Mouse (Mus musculus) cerebral cortex, adult 2 months (tissue): ENCODE results near the gene Dcdc2c.

Experiments used
- whole genome bisulfite sequencing: fragments of 180-500 bp; shearing (Covaris S2); methylation state at CpG from one replicate; pipeline ENCODE4 v1.1.7; 2018; 5-methylcytosine and 5-hydroxymethylcytosine counted together

Gene Dcdc2c

DNA sequence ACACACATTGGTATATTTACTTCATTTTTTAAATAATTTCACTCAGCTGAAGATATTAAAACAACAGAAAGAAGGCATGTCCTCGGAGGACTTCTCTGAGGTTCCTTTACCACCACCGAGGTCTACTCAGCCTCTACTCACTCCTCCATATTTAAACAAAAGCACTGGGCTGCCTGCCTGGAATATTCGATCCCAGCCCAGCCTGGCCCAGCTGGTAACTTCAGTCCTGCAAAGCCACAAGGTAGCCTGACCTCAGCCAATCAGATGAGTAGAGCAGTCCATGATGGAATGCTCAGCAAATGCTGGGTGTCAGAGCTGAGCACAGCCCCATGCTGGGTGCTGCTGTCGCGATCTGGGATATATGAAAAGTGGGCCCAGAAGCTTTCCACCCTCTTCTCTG, 115.7 kb downstream of the Dcdc2c start:
- 67% methylated on average over 5 of the region's 5 CpGs for WGBS

- 86% methylated on average over 3 of the region's 3 CpGs for WGBS
Measured at GRCm38 (mm10) chr12:28432729-28433067, 119.5 kb downstream of the Dcdc2c start.

DNA sequence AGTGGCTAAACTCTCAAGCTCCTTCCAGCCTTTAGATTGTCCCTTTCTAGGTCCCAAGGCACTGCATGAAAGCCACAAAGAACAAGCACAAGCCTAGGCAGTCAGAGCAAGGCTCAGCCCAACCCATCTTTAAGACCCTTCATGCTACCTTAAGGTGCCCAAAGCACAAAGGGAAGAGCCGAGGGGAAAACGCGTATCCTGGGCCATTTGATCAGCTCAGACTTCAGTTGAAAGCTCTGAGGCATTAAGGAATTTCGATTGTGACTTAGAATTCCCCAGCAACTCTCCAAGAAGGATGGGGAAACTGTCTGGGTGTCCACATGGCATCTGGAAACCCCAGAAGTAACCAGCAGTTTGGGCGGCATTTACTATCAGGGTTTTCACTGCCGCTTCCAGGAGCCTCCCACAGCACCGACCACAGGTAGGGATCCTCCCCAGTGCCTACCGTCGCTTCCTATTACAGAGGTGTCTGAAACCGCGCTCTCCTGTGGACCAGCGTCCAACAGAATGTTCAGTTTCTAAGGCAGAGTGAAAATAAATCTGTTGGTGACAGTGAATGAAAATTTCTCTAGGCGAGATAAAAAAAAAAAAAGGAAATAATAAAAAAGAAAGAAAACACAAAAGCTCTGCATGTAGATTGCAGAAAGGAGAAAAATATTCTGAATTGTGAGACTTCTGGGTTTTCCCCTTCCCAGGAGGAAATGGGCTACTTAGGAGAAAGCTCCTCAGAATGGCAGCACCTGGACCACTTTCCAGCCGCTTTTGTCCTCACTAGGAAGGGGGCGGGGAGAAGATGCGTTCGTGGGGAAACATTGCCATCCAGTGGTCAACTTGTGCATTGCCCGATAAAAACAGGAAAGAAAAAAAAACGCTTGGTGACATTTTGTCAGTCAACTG, 120.1 kb downstream of the Dcdc2c start:
- 6% methylated on average over 19 of the region's 19 CpGs for WGBS

DNA sequence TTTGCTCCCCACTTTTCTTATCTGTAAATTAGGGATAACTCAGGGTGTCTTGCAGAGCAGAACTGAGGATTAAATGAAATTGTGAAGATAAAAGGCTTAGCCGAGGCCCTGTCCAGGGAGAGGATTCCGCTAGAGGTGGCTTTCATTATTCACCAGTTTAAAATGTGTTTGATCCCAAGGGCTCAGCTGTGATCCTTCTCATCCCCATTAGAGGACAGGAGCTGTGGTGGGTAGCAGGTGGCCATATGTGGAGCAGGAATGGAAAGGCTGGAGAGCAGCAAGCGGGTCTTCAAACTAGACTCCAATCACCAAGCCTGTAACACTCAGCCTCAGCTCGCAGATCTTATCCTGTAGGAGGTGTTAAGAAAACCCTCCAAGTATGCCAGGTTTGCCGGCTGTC, 122.3 kb downstream of the Dcdc2c start:
- 66% methylated on average over 5 of the region's 5 CpGs for WGBS

GRCm38 (mm10) chr12:28416957-28417356, 135.2 kb downstream of the Dcdc2c start:
- 69% methylated on average over 4 of the region's 4 CpGs for WGBS

DNA sequence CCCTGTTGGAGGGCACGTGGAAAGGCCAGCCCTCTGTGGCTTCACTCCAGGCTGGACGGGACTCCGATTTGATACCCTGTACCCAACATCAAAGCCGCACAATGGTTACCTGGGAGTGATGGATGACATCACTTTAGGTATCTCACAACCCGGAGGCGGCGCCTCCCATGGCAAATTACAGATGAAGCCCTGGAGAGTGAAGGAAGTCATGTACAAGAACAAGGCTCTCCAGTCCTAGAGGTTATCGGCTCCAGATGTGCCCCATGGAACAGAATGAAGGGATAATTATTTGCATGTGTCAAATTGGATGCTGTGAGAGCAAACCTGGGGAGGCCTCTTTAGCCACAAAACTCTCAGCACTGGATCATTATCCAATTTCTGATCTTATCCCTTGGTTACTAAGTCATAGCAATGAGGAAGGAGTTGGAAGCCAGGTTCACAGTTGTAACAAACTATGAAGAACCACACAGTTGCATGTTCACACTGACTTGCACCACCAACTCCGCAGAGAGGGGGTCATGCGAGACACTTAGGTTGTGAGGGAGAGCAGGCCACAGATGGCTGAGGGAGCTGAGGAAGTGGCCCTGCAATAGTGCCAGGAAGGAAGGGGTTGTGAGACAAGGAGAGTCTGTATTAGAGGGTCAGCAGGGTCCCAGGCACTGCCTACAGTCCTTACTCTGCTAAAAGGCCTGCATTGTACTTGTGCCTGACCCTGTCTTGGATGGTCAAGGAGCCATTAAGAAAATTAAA, 144.4 kb downstream of the Dcdc2c start:
- 93% methylated on average over 10 of the region's 10 CpGs for WGBS

DNA sequence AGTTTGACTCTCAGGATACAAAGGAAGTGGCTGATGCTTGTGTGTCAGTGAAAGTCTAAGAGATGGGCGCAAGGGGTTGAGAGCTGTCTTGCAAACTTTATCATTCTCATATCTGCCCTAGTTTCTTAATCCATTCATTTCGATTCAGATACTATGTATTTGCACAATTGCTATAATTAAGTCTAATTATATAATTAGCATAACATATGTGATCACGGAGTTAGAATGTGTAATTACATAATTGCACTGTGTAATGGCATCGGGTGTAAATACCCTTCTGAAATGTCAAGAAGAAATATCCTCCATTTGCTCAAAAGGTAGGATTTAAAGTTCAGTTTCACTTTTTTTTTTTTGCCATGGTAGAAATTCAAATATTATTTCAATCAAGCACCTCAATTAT, 149.9 kb downstream of the Dcdc2c start:
- WGBS: 73% methylated on average over 4 of the region's 4 CpGs

DNA sequence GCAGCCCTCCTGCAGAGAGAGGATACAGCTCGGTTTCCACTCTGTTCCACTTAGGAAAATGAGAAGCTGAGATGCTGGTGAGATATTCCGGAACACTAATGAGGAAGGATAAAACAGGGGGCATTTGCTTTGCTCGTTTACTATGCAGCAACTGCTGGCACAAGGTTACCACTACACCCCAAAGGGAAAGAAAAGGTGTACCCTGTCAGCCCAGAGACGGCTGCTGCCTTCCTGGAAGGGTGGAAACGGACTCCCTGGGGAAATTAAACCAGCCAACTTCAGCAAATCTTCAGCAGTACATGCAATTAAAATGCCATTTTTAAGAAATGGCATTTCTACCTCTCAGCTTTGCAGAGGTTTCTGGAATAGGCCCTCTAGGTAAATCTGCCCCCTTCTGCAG, 150.8 kb downstream of the Dcdc2c start:
- WGBS: 69% methylated on average over 5 of the region's 5 CpGs

- 63% methylated on average over 6 of the region's 6 CpGs for WGBS
Measured at GRCm38 (mm10) chr12:28392129-28392528, 160.1 kb downstream of the Dcdc2c start.
